Mouse (Mus musculus) intestine, postnatal 0 days (tissue): ENCODE results near the gene Trappc11. TPM values are rescaled to one million over a fixed set of nuclear protein-coding genes. Genes with fewer than 3 reads are reported as not detected.
"Not testable (repeated sequence)": the region's sequence is repeated elsewhere in the genome, so short reads cannot be mapped to it uniquely, and the experiment has no call there.

ENCODE experiments used
- ATAC-seq: fragments of 200-750 bp; cut with Nextera tagmentation; 2 replicates; pipeline ENCODE4 v1.8.0; 2017; ENCODE audit warnings: mild to moderate bottlenecking, moderate TSS enrichment, moderate library complexity
- H3K27ac ChIP-seq: fragments of 300-500 bp; sonication (generic); 2 replicates; pipeline ENCODE4 v1.5.1; 2014; ENCODE audit warnings: mild to moderate bottlenecking, low read depth, low read length, moderate library complexity
- H3K27me3 ChIP-seq: fragments of 300-500 bp; sonication (generic); replicated peaks from 2 replicates; pipeline ENCODE4 v1.6.1; 2014; ENCODE audit warnings: low read length, mixed read lengths; ENCODE audit not compliant: control insufficient read depth, insufficient read depth
- H3K36me3 ChIP-seq: fragments of 300-500 bp; sonication (generic); 2 replicates; pipeline ENCODE4 v1.6.1; 2014; ENCODE audit warnings: mild to moderate bottlenecking, moderate library complexity; ENCODE audit not compliant: control insufficient read depth, insufficient read depth
- H3K4me1 ChIP-seq: fragments of 300-500 bp; sonication (generic); replicated peaks from 2 replicates; pipeline ENCODE4 v1.6.1; 2014; ENCODE audit warnings: antibody characterized with exemption, low read length, mixed read lengths; ENCODE audit not compliant: control insufficient read depth, insufficient read depth
- H3K4me2 ChIP-seq: fragments of 300-500 bp; sonication (generic); replicated peaks from 2 replicates; pipeline ENCODE4 v1.6.1; 2014; ENCODE audit warnings: low read depth, mild to moderate bottlenecking, moderate library complexity
- H3K4me3 ChIP-seq: fragments of 300-500 bp; sonication (generic); 2 replicates; pipeline ENCODE4 v1.5.1; 2014; ENCODE audit warnings: low read depth, low read length
- H3K9ac ChIP-seq: fragments of 300-500 bp; sonication (generic); 2 replicates; pipeline ENCODE4 v1.6.1; 2014; ENCODE audit warnings: mild to moderate bottlenecking, low read depth, low read length
- H3K9me3 ChIP-seq: fragments of 300-500 bp; sonication (generic); 2 replicates; pipeline ENCODE4 v1.6.1; 2016; ENCODE audit warnings: mixed run types; ENCODE audit not compliant: control insufficient read depth
- CTCF ChIP-seq: sonication (generic); IDR thresholded peaks from 2 replicates; pipeline ENCODE4 v1.5.1; 2016; ENCODE audit warnings: low read depth, mild to moderate bottlenecking, control low read depth, antibody characterized with exemption, moderate library complexity
- WGBS: fragments of 180-500 bp; shearing (Covaris S2); extraction: QIAGEN DNeasy Blood & Tissue Kit; methylation state at CpG from one replicate; pipeline ENCODE4 v1.1.7; 2014; 5-methylcytosine and 5-hydroxymethylcytosine counted together
- polyA plus RNA-seq: library from polyadenylated mRNA; unstranded; fragments of >200 nt; fragmentation: Nextera tagmentation; extraction: Ambion mirVana; gene quantifications from 2 replicates; pipeline ENCODE4 v1.2.1, GENCODE M21; 2015

Gene Trappc11
- polyA plus RNA-seq, 1 experiment from 2014 or later = 14.0 TPM

DNA sequence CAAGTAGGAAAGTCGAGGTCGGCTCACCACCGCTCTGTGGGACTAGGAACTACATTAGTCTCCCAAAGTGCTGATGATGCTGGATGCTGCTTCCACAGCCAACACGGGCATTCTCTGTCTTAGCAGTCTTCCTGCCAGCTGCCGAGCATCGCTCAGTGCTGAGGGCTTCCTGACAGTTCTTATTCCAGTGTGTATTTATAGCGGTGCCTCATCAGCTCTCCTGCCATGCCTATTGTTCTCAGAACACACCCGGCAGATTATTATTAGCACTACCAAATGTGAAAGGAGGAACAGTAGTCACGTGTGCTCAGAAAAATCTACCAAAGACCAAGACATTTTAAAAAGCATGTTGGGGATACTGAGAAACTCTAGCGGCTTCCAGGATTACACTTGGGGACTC is 71.6 kb downstream of the Trappc11 start:
- H3K27me3 ChIP-seq = no peaks in the 10 kb centered on the region
- ATAC-seq = no peak
- WGBS = 71% methylated on average over 10 of the region's 10 CpGs
- H3K36me3 ChIP-seq = no peaks in the 10 kb centered on the region
- H3K4me1 ChIP-seq = no peaks in the 10 kb centered on the region
- H3K9me3 ChIP-seq = no peaks in the 10 kb centered on the region
- no peak overlapping the region for H3K27ac ChIP-seq
- no peak overlapping the region for H3K4me3 ChIP-seq
- no peak for TF ChIP-seq CTCF
- H3K4me2 ChIP-seq = no peak overlapping the region
- no peak overlapping the region for H3K9ac ChIP-seq

DNA sequence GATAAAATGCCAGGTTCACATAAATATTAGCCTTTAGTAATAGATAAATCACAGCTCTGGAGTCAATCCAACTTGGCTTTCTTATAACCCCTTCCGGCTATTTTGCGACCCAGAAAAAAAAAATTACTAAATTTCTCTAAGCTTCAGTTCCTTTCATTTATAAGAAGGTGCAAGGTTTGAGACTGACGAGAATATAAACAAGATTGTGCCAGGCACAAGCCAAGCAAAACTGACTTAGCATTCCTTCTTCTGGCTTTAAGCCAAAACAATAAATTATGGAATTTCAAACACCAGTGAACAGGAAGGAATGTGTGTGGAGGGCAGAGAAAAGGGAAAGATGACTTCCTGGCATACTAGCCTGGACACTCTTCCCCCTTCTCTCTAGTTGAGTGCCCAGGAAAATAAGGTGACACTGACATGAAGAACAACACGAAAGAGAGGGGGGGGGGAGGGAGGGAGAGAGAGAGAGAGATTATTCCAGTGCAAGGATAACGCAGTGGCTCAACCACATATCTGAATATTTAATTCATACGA is 74.0 kb downstream of the Trappc11 start:
- WGBS = 62% methylated on average over 6 of the region's 6 CpGs
- Histone ChIP-seq H3K27me3 (no peaks in the 10 kb centered on the region), H3K4me2 (no peak overlapping the region), H3K4me1 (no peaks in the 10 kb centered on the region), H3K27ac (no peak overlapping the region), H3K9ac (no peak overlapping the region), H3K4me3 (no peak overlapping the region), H3K36me3 (no peaks in the 10 kb centered on the region), H3K9me3 (no peaks in the 10 kb centered on the region)
- no peak for ATAC-seq
- no peak for TF ChIP-seq CTCF

DNA sequence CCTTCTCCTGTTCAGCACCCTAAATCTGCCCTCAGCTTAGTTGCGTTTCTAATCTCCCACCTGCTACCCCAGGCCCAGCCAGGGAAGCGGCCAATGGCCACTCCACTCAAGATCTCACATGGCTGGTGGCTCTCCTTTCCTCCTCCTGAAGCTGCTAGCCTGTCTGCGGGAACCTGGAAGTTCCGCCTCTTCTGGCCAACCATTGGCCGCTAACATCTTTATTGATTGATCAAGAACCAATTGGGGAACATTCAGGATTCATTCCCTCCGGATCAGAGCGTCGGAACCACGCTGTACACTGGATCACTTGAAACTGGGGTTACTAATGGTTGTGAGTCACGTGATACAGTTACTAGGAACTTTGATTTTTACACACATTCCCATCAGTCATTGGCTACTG is 74.7 kb downstream of the Trappc11 start:
- Histone ChIP-seq H3K4me3 (no peak overlapping the region), H3K9me3 (no peaks in the 10 kb centered on the region), H3K4me2 (no peak overlapping the region), H3K4me1 (no peaks in the 10 kb centered on the region), H3K27me3 (no peaks in the 10 kb centered on the region), H3K36me3 (no peaks in the 10 kb centered on the region), H3K27ac (no peak overlapping the region), H3K9ac (no peak overlapping the region)
- WGBS = 92% methylated on average over 10 of the region's 10 CpGs
- TF ChIP-seq CTCF = no peak
- no peak for ATAC-seq

- H3K27me3 ChIP-seq, H3K9me3 ChIP-seq, H3K4me1 ChIP-seq, H3K9ac ChIP-seq, ATAC-seq, H3K4me3 ChIP-seq, H3K36me3 ChIP-seq, H3K4me2 ChIP-seq, H3K27ac ChIP-seq: not testable (repeated sequence)
- 100% methylated on average over 2 of the region's 2 CpGs for WGBS
Measured at GRCm38 (mm10) chr8:47449211-47449610, 84.1 kb downstream of the Trappc11 start.

- H3K4me3 ChIP-seq = no peak within 1 kb of the TSS
- no peak for ATAC-seq
- H3K9me3 ChIP-seq = no peaks in the 10 kb centered on the region
- no peaks in the 10 kb centered on the region for H3K27me3 ChIP-seq
- TF ChIP-seq CTCF = no peak
- H3K4me2 ChIP-seq = no peak within 1 kb of the TSS
- 71% methylated on average over 19 of the region's 19 CpGs for WGBS
- no peak within 1 kb of the TSS for H3K27ac ChIP-seq
- H3K4me1 ChIP-seq = no peaks in the 10 kb centered on the region
- H3K36me3 ChIP-seq = no peaks in the 10 kb centered on the region
- H3K9ac ChIP-seq = no peak within 1 kb of the TSS
Measured at GRCm38 (mm10) chr8:47446312-47447046, 86.8 kb downstream of the Trappc11 start, which contains the start of gene Stox2. Stox2 (minus strand) TSS chr8:47446362.

Other genes starting within 250 kb of the Trappc11 start
- 3.2 and 3.9 TPM in 2 replicates for gene Stox2, start 87.1 kb downstream of the Trappc11 start, polyA plus RNA-seq
- 28.0 and 31.2 TPM in 2 replicates for gene Rwdd4a, start 194 bp upstream of the Trappc11 start, polyA plus RNA-seq
- gene Ing2, start 142.1 kb upstream of the Trappc11 start, polyA plus RNA-seq = 12.6 and 13.4 TPM in 2 replicates
- 15.3 and 15.4 TPM in 2 replicates for gene Cdkn2aip, start 180.5 kb upstream of the Trappc11 start, polyA plus RNA-seq